Mouse (Mus musculus): ENCODE data around the gene Anxa11.

GRCm38 (mm10) chr14:25814140-25814539, 27.8 kb upstream of the Anxa11 start:
- TF ChIP-seq POLR2A (IDR thresholded peaks at IDR 0.05; ENCODE audit: control insufficient read depth, low read depth, low read length) (no peak), CTCF (IDR thresholded peaks at IDR 0.05; ENCODE audit: control insufficient read depth, insufficient read depth, insufficient replicate concordance, low read depth, low read length) (no peak)

All from testis, adult 2 months (tissue).